Mouse (Mus musculus) testis, adult 2 months (tissue): ENCODE results near the gene Nup133. TPM values are rescaled to one million over a fixed set of nuclear protein-coding genes. Genes with fewer than 3 reads are reported as not detected.

ENCODE experiments used
- H3K27ac ChIP-seq: fragments of 200-500 bp; 2 replicates; pipeline ENCODE4 v1.5.1; 2012; ENCODE audit warnings: low read depth, low read length; ENCODE audit not compliant: control insufficient read depth, insufficient read depth
- H3K27me3 ChIP-seq: fragments of 200-500 bp; 2 replicates; pipeline ENCODE4 v1.6.1; 2012; ENCODE audit warnings: mild to moderate bottlenecking, low read length, moderate library complexity; ENCODE audit not compliant: control insufficient read depth, insufficient read depth
- H3K36me3 ChIP-seq: fragments of 200-500 bp; 2 replicates; pipeline ENCODE4 v1.6.1; 2012; ENCODE audit warnings: mild to moderate bottlenecking, low read length; ENCODE audit not compliant: control insufficient read depth, insufficient read depth
- H3K4me1 ChIP-seq: fragments of 200-500 bp; 2 replicates; pipeline ENCODE4 v1.6.1; 2012; ENCODE audit warnings: low read length; ENCODE audit not compliant: control insufficient read depth, insufficient read depth
- H3K4me3 ChIP-seq: fragments of 200-500 bp; 2 replicates; pipeline ENCODE4 v1.5.1; 2012; ENCODE audit warnings: low read depth, mild to moderate bottlenecking, low read length, moderate library complexity, mixed read lengths; ENCODE audit not compliant: control insufficient read depth
- CTCF ChIP-seq: fragments of 200-500 bp; IDR thresholded peaks from 2 replicates; pipeline ENCODE4 v1.5.1; 2012; ENCODE audit warnings: low read depth, mild to moderate bottlenecking, inconsistent platforms, low read length, moderate library complexity; ENCODE audit not compliant: control insufficient read depth, insufficient read depth, insufficient replicate concordance
- POLR2A ChIP-seq: fragments of 200-500 bp; IDR thresholded peaks from 2 replicates; pipeline ENCODE4 v1.6.1; 2012; ENCODE audit warnings: low read depth, mild to moderate bottlenecking, inconsistent platforms, low read length, moderate library complexity; ENCODE audit not compliant: control insufficient read depth
- polyA plus RNA-seq: library from polyadenylated mRNA; depleted of rRNA; stranded (reverse); fragments of >200 nt; gene quantifications from 2 replicates; pipeline ENCODE4 v1.2.3, GENCODE M21; 2012; rRNA removed

Gene Nup133
- 21.5 and 24.6 TPM in 2 replicates for polyA plus RNA-seq

DNA sequence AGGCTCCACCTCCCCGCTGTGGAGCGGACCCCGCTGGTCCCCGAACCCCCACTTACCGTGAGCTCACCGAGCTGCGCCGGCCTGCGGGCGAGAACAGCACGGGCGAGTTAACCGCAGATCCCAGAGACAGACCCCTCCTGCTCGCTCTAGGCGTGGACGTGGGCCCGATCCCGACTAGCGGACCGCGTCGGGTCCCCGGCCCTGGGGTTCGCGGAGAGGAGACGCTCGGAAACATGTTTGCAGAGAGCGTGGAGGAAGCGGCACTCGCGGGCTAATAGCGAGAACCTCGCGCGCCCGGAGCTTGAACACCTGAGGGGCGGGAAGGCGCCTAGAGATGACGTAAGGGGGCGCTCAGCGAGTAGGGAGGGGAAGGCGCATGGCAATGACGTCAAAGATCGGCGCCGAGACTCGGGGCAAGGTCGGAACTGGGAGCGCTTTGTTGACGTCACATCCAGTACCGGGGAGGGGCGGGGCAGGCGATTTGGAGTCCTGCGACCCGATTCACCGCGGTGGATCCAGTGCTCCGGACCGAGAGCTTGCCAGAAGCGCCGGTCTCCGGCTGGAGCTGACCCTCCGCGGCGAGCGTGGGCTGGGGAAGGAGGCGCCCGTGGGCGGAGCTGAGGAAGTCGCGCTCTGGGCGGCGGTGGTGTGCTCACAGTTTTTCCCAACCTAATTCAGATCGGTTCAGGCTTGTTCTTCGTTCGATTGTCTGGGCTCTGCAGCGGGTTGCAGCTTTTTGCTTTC is at the start of gene Nup133:
TSS of gene Nup133 (minus strand) at position 324 of the 744 bp plus-strand sequence.
- H3K4me3 ChIP-seq = peak within 1 kb of the TSS; percentile 92
- no peaks in the 10 kb centered on the region for H3K27me3 ChIP-seq
- TF ChIP-seq CTCF (no peak), POLR2A (peak; percentile 54; the same call in 1 of the 2 replicates)
- H3K27ac ChIP-seq = peak within 1 kb of the TSS; percentile 65
- peaks cover 3% of the 10 kb centered on the region; the same call in 1 of the 2 replicates for H3K4me1 ChIP-seq
- H3K36me3 ChIP-seq = peaks cover 2% of the 10 kb centered on the region; the same call in 1 of the 2 replicates

DNA sequence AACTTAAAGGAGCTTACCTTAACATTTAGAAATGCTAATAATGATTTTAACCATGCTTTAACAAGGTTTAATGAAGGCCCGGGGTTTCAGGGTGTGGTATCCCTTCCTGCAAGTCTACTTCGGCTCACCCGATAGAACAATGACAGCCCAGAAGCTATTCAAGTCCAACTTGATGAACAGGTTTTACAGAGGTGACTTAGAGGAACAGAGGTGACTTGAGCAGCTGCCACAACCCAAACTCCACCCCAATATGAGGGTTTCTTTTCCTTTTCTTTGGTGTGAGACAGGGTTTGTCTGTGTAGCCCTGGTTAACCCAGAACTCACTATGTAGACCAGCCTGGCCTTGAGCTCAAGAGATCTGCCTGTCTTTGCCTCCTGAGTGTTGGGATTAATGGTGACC is 44.9 kb upstream of the Nup133 start:
- Histone ChIP-seq H3K27ac (no peak overlapping the region), H3K36me3 (no peaks in the 10 kb centered on the region; the same call in 1 of the 2 replicates), H3K4me3 (no peak overlapping the region), H3K27me3 (no peaks in the 10 kb centered on the region), H3K4me1 (no peaks in the 10 kb centered on the region)
- TF ChIP-seq CTCF (no peak), POLR2A (no peak)

DNA sequence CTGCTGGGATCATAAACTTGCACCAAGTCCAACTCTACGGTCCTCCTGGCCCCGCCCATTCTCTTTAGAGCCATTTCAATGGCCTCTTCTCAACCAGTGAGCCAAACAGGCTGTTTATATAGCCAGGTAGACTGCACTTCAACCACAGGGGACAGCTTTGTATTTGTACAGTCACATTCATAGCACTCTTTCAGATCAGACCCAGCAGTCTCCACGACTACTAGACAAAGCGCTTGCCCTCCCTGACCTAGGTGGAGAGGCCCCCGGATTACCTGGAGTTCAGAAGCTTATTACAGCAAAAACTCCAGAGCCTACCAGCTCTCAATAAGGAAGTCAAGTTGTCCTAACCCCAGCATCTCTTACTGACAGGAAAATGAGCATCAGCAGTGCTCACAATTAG is 44.5 kb upstream of the Nup133 start:
- Histone ChIP-seq H3K4me3 (no peak overlapping the region), H3K36me3 (no peaks in the 10 kb centered on the region; the same call in 1 of the 2 replicates), H3K27ac (no peak overlapping the region), H3K27me3 (no peaks in the 10 kb centered on the region), H3K4me1 (no peaks in the 10 kb centered on the region)
- TF ChIP-seq CTCF = no peak
- no peak for TF ChIP-seq POLR2A

DNA sequence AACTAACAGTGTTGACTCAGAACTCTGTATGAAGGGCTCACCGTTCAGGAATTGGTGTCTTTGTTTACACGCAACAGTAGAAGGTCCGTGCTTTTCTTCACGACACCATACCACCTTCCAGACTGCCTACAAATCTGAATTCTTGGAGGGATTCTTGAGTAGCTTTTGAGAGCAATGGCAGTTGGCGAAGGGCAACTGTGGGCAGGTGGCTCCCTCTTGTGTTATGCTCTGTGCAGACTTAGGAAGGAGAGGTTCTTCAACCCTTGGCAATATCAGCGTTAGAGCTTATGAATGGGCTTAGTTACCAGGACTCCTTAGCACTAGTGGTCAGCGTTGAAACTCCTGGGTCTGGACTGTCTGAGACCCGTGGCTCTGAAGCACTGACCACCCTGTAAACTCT is 43.5 kb upstream of the Nup133 start:
- no peaks in the 10 kb centered on the region for H3K4me1 ChIP-seq
- no peak for TF ChIP-seq POLR2A
- TF ChIP-seq CTCF = no peak
- H3K4me3 ChIP-seq = no peak overlapping the region
- H3K36me3 ChIP-seq = no peaks in the 10 kb centered on the region; the same call in 1 of the 2 replicates
- no peaks in the 10 kb centered on the region for H3K27me3 ChIP-seq
- H3K27ac ChIP-seq = no peak overlapping the region

DNA sequence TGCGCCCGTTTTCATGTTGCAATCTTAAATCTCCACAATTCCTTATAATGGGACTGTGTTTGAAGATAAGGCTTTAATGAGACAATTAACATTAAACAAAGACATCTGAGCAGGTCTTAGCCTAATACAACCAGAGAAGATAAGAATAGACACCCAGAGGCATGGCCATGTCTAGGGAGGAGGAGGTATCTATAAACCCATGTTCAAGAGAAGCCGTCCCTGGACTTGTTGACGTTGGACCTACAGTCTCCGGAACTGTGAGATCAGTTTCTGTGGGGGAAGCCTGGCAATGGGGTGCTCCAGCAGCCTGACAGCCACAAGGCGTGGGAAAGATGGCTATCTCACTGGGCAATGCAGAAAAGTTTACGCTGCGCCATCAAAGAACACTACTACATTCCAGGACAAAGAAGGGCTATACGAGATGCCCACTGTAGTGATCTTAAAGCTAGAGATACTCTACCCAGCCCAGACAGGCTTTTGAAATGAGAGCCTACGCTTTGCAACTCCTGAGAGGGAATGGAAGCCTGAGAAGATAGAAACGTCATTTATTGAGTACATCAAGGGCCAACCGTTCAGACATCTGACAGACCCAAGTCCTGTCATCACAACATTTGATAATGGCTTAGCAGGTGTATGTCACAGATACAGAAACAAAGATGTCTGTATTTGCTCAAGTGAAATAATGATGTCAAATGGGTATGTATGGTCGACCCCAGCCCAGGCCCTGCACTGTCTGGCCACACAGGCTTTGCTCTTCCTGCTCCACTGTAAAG is 41.4 kb upstream of the Nup133 start:
- Histone ChIP-seq H3K36me3 (no peaks in the 10 kb centered on the region), H3K27ac (no peak overlapping the region), H3K27me3 (no peaks in the 10 kb centered on the region), H3K4me1 (no peaks in the 10 kb centered on the region), H3K4me3 (no peak overlapping the region)
- TF ChIP-seq CTCF (no peak), POLR2A (no peak)

- H3K36me3 ChIP-seq = no peaks in the 10 kb centered on the region
- H3K27ac ChIP-seq = no peak overlapping the region
- no peaks in the 10 kb centered on the region for H3K27me3 ChIP-seq
- H3K4me3 ChIP-seq = no peak overlapping the region
- H3K4me1 ChIP-seq = no peaks in the 10 kb centered on the region
- TF ChIP-seq CTCF (no peak), POLR2A (no peak)
These were observed 40.1 kb upstream of the Nup133 start for GRCm38 (mm10) chr8:123989128-123989527.

- H3K27ac ChIP-seq = no peak overlapping the region
- TF ChIP-seq POLR2A (no peak), CTCF (no peak)
These were observed 39.6 kb upstream of the Nup133 start for GRCm38 (mm10) chr8:123988605-123989038.

More at GRCm38 (mm10) chr8:123988605-123989038, 39.6 kb upstream of the Nup133 start:
- no peak overlapping the region for H3K4me3 ChIP-seq
- H3K36me3 ChIP-seq = no peaks in the 10 kb centered on the region
- H3K4me1 ChIP-seq = no peaks in the 10 kb centered on the region
- no peaks in the 10 kb centered on the region for H3K27me3 ChIP-seq
